ENCODE assay signal across 10 mouse cellular contexts in genomic region chr6:110645041-110645410, GRCm38 (mm10). TPM values are rescaled to one million over a fixed set of nuclear protein-coding genes. Genes with fewer than 3 reads are reported as not detected.
DNase-seq lines count a peak whose midpoint lies in the region; ATAC-seq and TF ChIP-seq lines count a peak whose summit lies in the region.
"Had no signal": no experiment of that assay in that cellular context is flagged by ENCODE, and none has a peak within 500 bp of the region (broad histone marks: within the 10 kb centered on the region; RNA-seq: fewer than 3 reads in every experiment).

No protein-coding gene starts in this region.

- H3K27ac ChIP-seq in heart, embryonic 16.5 days (ENCODE audit: low read length), result no peak overlapping the region
- H3K27ac ChIP-seq in embryonic facial prominence, embryonic 12.5 days, result no peak overlapping the region
- H3K27ac ChIP-seq in hindbrain, embryonic 13.5 days, result peak overlapping the region; percentile 81
- no peak overlapping the region; the same call in 1 of the 2 replicates for H3K27ac ChIP-seq in midbrain, postnatal 0 days (ENCODE audit: low read depth, low read length)

- H3K9ac ChIP-seq in heart, embryonic 16.5 days (ENCODE audit: low read length), result no peak overlapping the region
- H3K9ac ChIP-seq in embryonic facial prominence, embryonic 12.5 days, result peak overlapping the region; percentile 49; the same call in 1 of the 2 replicates
- H3K9ac ChIP-seq in hindbrain, embryonic 13.5 days, result peak overlapping the region; percentile 84
- H3K9ac ChIP-seq in midbrain, postnatal 0 days (replicated peaks; ENCODE audit: low read length, poor library complexity, severe bottlenecking), result peak overlapping the region; percentile 79

- no peak for ATAC-seq in heart, embryonic 16.5 days (replicated peaks; ENCODE audit: extremely low read depth, insufficient read depth, low FRiP score)
- 0 out of 2 replicates have a peak, but pooled peaks have one; percentile 48 for ATAC-seq in embryonic facial prominence, embryonic 12.5 days (ENCODE audit: insufficient number of reproducible peaks, insufficient read depth, low FRiP score, low TSS enrichment)
- no peak; the same call in none of the 2 replicates for ATAC-seq in hindbrain, embryonic 13.5 days (ENCODE audit: low FRiP score)
- no peak for ATAC-seq in midbrain, postnatal 0 days (ENCODE audit: low FRiP score)
- ATAC-seq in megakaryocyte, adult 5-6 weeks (ENCODE audit: poor library complexity, severe bottlenecking), result no peak

- intact Hi-C loops in heart, postnatal 14 days (cut with DNase I), result no loop called here

- peak overlapping the region; percentile 63 for H3K4me2 ChIP-seq in heart, embryonic 16.5 days (ENCODE audit: low read depth, low read length)
- peak overlapping the region; percentile 96 for H3K4me2 ChIP-seq in embryonic facial prominence, embryonic 12.5 days (replicated peaks)
- peak overlapping the region; percentile 92 for H3K4me2 ChIP-seq in hindbrain, embryonic 13.5 days
- peak overlapping the region; percentile 73 for H3K4me2 ChIP-seq in midbrain, postnatal 0 days (ENCODE audit: low read depth, low read length, poor library complexity, severe bottlenecking)

- H3K36me3 ChIP-seq in heart, embryonic 16.5 days (ENCODE audit: control insufficient read depth, insufficient read depth), result no peaks in the 10 kb centered on the region
- no peaks in the 10 kb centered on the region for H3K36me3 ChIP-seq in embryonic facial prominence, embryonic 12.5 days
- H3K36me3 ChIP-seq in hindbrain, embryonic 13.5 days, result no peaks in the 10 kb centered on the region
- H3K36me3 ChIP-seq in midbrain, postnatal 0 days (ENCODE audit: insufficient read depth, low read length), result no peaks in the 10 kb centered on the region

- H3K4me3 ChIP-seq in heart, embryonic 16.5 days (ENCODE audit: low read length), result peak overlapping the region; percentile 44
- H3K4me3 ChIP-seq in embryonic facial prominence, embryonic 12.5 days, result peak overlapping the region; percentile 53
- H3K4me3 ChIP-seq in hindbrain, embryonic 13.5 days, result peak overlapping the region; percentile 73
- H3K4me3 ChIP-seq in midbrain, postnatal 0 days (ENCODE audit: low read depth, low read length), result peak overlapping the region; percentile 69
- H3K4me3 ChIP-seq: megakaryocyte, embryonic 14.5 days had no signal

- TF ChIP-seq CTCF in midbrain, postnatal 0 days (IDR thresholded peaks at IDR 0.05), result no peak

- DNase-seq in heart, postnatal 14 days, result no peak
- no peak for DNase-seq in midbrain, postnatal 0 days (ENCODE audit: low spot score)
- DNase-seq in spleen, adult 18-20 months, result no peak
- DNase-seq in spleen, adult 12 weeks (ENCODE audit: low spot score), result no peak

- WGBS in heart, embryonic 16.5 days, result under 1% methylated on average over 7 of the region's 7 CpGs
- WGBS in embryonic facial prominence, embryonic 12.5 days, result 1% methylated on average over 7 of the region's 7 CpGs
- WGBS in hindbrain, embryonic 13.5 days, result 2% methylated on average over 7 of the region's 7 CpGs
- 4% methylated on average over 7 of the region's 7 CpGs for WGBS in midbrain, postnatal 0 days

- H3K9me3 ChIP-seq in heart, embryonic 16.5 days (replicated peaks; ENCODE audit: control insufficient read depth, low read length), result no peaks in the 10 kb centered on the region
- H3K9me3 ChIP-seq in embryonic facial prominence, embryonic 12.5 days, result no peaks in the 10 kb centered on the region
- H3K9me3 ChIP-seq in hindbrain, embryonic 13.5 days, result no peaks in the 10 kb centered on the region
- no peaks in the 10 kb centered on the region for H3K9me3 ChIP-seq in midbrain, postnatal 0 days (ENCODE audit: low read length)

- peaks cover 35% of the 10 kb centered on the region for H3K27me3 ChIP-seq in heart, embryonic 16.5 days (ENCODE audit: control insufficient read depth, insufficient read depth, low read length)
- H3K27me3 ChIP-seq in embryonic facial prominence, embryonic 12.5 days, result peaks cover 51% of the 10 kb centered on the region
- H3K27me3 ChIP-seq in hindbrain, embryonic 13.5 days, result peaks cover 33% of the 10 kb centered on the region
- H3K27me3 ChIP-seq in midbrain, postnatal 0 days (ENCODE audit: insufficient read depth, low read length), result no peaks in the 10 kb centered on the region

- H3K4me1 ChIP-seq in heart, embryonic 16.5 days (ENCODE audit: control insufficient read depth, insufficient read depth, low read length), result no peaks in the 10 kb centered on the region
- H3K4me1 ChIP-seq in embryonic facial prominence, embryonic 12.5 days, result peaks cover 7% of the 10 kb centered on the region; the same call in 1 of the 2 replicates
- H3K4me1 ChIP-seq in hindbrain, embryonic 13.5 days (replicated peaks), result peaks cover 24% of the 10 kb centered on the region
- peaks cover 4% of the 10 kb centered on the region; the same call in 1 of the 2 replicates for H3K4me1 ChIP-seq in midbrain, postnatal 0 days (ENCODE audit: insufficient read depth, low read length)
- H3K4me1 ChIP-seq: megakaryocyte, embryonic 14.5 days had no signal

RNA-seq across cellular contexts. Expression of gene Grm7, which starts 0.4 kb away (rescaled TPM):
- 0.47 and 0.49 TPM in 2 replicates for polyA plus RNA-seq in heart, embryonic 16.5 days (2015; fragmentation: Nextera tagmentation; extraction: Ambion mirVana)
- total RNA-seq in heart, postnatal 14 days (2021), result under 1 TPM in 1 of 2 experiments, not detected in 1; 0.10 TPM
- 3.8 and 4.1 TPM in 2 replicates for polyA plus RNA-seq in embryonic facial prominence, embryonic 12.5 days (2016; fragmentation: Nextera tagmentation; extraction: Ambion mirVana)
- 19.1 and 19.6 TPM in 2 replicates for polyA plus RNA-seq in hindbrain, embryonic 13.5 days (2015; fragmentation: Nextera tagmentation; extraction: Ambion mirVana)
- 51.9 and 53.1 TPM in 2 replicates for total RNA-seq in midbrain, postnatal 0 days (2014; rRNA removed)
- polyA plus RNA-seq in midbrain, postnatal 0 days (2015; fragmentation: Nextera tagmentation; extraction: Ambion mirVana), result 28.0 and 28.5 TPM in 2 replicates
- total RNA-seq in megakaryocyte, adult 5-6 weeks (2015), result not detected in 2 replicates
- total RNA-seq in megakaryocyte, adult 5-6 weeks (2017), result not detected in 2 replicates
- total RNA-seq: common myeloid progenitor, adult 5-6 weeks had no signal
